Comparison of ENCODE assay signal across 11 mouse cellular contexts in genomic region chr12:86161436-86161835, GRCm38 (mm10).
"Had no signal": no experiment of that assay in that cellular context is flagged by ENCODE, and none has a peak within 500 bp of the region (broad histone marks: within the 10 kb centered on the region; RNA-seq: fewer than 3 reads in every experiment).

No protein-coding gene starts in this region.

- H3K9me3 ChIP-seq: kidney, embryonic 15.5 days; liver, embryonic 13.5 days; lung, embryonic 15.5 days had no signal

- H3K36me3 ChIP-seq: kidney, embryonic 15.5 days; limb, embryonic 15.5 days; liver, embryonic 13.5 days; lung, embryonic 15.5 days had no signal

- H3K4me3 ChIP-seq: kidney, embryonic 15.5 days; limb, embryonic 15.5 days; liver, embryonic 13.5 days; lung, embryonic 15.5 days; midbrain, embryonic 13.5 days had no signal

- H3K9ac ChIP-seq: kidney, embryonic 15.5 days; limb, embryonic 15.5 days; liver, embryonic 13.5 days; liver, postnatal 0 days; lung, embryonic 15.5 days; midbrain, embryonic 13.5 days had no signal

- DNase-seq: kidney, postnatal 14 days; liver, embryonic 13.5 days; liver, postnatal 0 days; lung, postnatal 14 days; right cerebral cortex, postnatal 14 days; thymus, postnatal 14 days had no signal

- H3K27me3 ChIP-seq: kidney, embryonic 15.5 days; limb, embryonic 15.5 days; liver, embryonic 13.5 days; lung, embryonic 15.5 days had no signal

- ATAC-seq: liver, postnatal 0 days; midbrain, embryonic 13.5 days had no signal

- H3K27ac ChIP-seq: kidney, embryonic 15.5 days; limb, embryonic 15.5 days; liver, embryonic 13.5 days; lung, embryonic 15.5 days; macrophage; midbrain, embryonic 13.5 days had no signal

- H3K4me2 ChIP-seq: kidney, embryonic 15.5 days; limb, embryonic 15.5 days; liver, embryonic 13.5 days; lung, embryonic 15.5 days; midbrain, embryonic 13.5 days had no signal
